Mouse (Mus musculus) embryonic facial prominence, embryonic 14.5 days (tissue): ENCODE data around the gene Ncbp2. TPM values are rescaled to one million over a fixed set of nuclear protein-coding genes. Genes with fewer than 3 reads are reported as not detected.

ENCODE experiments used
- ATAC-seq: fragments of 200-750 bp; cut with Nextera tagmentation; 2 replicates; pipeline ENCODE4 v1.8.0; 2017; ENCODE audit warnings: low read depth, moderate number of reproducible peaks, moderate TSS enrichment
- DNase-seq: peaks from one replicate; pipeline ENCODE4 v3.0.0-alpha.2; 2015; ENCODE audit warnings: low spot score
- H3K27ac ChIP-seq: fragments of 300-500 bp; sonication (generic); replicated peaks from 2 replicates; pipeline ENCODE4 v1.5.1; 2014; ENCODE audit warnings: low read depth, mild to moderate bottlenecking, low read length, moderate library complexity
- H3K27me3 ChIP-seq: fragments of 300-500 bp; sonication (generic); replicated peaks from 2 replicates; pipeline ENCODE4 v1.6.1; 2014; ENCODE audit warnings: low read length; ENCODE audit not compliant: control insufficient read depth, insufficient read depth
- H3K36me3 ChIP-seq: fragments of 300-500 bp; sonication (generic); 2 replicates; pipeline ENCODE4 v1.6.1; 2014; ENCODE audit warnings: low read length, mixed read lengths; ENCODE audit not compliant: control insufficient read depth, insufficient read depth
- H3K4me1 ChIP-seq: fragments of 300-500 bp; sonication (generic); 2 replicates; pipeline ENCODE4 v1.6.1; 2014; ENCODE audit warnings: antibody characterized with exemption, low read length; ENCODE audit not compliant: control insufficient read depth, insufficient read depth
- H3K4me2 ChIP-seq: fragments of 300-500 bp; sonication (generic); 2 replicates; pipeline ENCODE4 v1.6.1; 2014; ENCODE audit warnings: low read depth, mild to moderate bottlenecking, low read length, moderate library complexity, mixed read lengths
- H3K4me3 ChIP-seq: fragments of 300-500 bp; sonication (generic); 2 replicates; pipeline ENCODE4 v1.5.1; 2014; ENCODE audit warnings: low read depth, mild to moderate bottlenecking, low read length
- H3K9ac ChIP-seq: fragments of 300-500 bp; sonication (generic); 2 replicates; pipeline ENCODE4 v1.6.1; 2014; ENCODE audit warnings: low read depth, mild to moderate bottlenecking, low read length, moderate library complexity, mixed read lengths
- H3K9me3 ChIP-seq: fragments of 300-500 bp; sonication (generic); 2 replicates; pipeline ENCODE4 v1.6.1; 2016; ENCODE audit warnings: low read length; ENCODE audit not compliant: control insufficient read depth
- WGBS: fragments of 180-500 bp; shearing (Covaris S2); extraction: QIAGEN DNeasy Blood & Tissue Kit; methylation state at CpG from one replicate; pipeline ENCODE4 v1.1.7; 2014; 5-methylcytosine and 5-hydroxymethylcytosine counted together
- polyA plus RNA-seq: library from polyadenylated mRNA; unstranded; fragments of >200 nt; fragmentation: Nextera tagmentation; extraction: Ambion mirVana; gene quantifications from 2 replicates; pipeline ENCODE4 v1.2.1, GENCODE M21; 2014

Ncbp2 gene
- polyA plus RNA-seq, 1 experiment from 2014 or later: 96.3 TPM

GRCm38 (mm10) chr16:31910281-31910847, 37.9 kb upstream of the Ncbp2 start:
- ATAC-seq: no peak
- Histone ChIP-seq H3K27me3 (no peaks in the 10 kb centered on the region), H3K9me3 (no peaks in the 10 kb centered on the region), H3K4me2 (no peak overlapping the region), H3K27ac (no peak overlapping the region), H3K4me1 (0 out of 2 replicates have a peak, but pooled peaks cover 4% of the 10 kb centered on the region), H3K4me3 (no peak overlapping the region), H3K9ac (no peak overlapping the region), H3K36me3 (no peaks in the 10 kb centered on the region)
- WGBS: 67% methylated on average over 10 of the region's 10 CpGs
- no peak for DNase-seq

GRCm38 (mm10) chr16:31917776-31918175, 30.5 kb upstream of the Ncbp2 start:
- Histone ChIP-seq H3K27me3 (no peaks in the 10 kb centered on the region), H3K27ac (no peak overlapping the region), H3K9me3 (no peaks in the 10 kb centered on the region), H3K4me2 (no peak overlapping the region), H3K9ac (peak overlapping the region; percentile 47; the same call in 1 of the 2 replicates), H3K36me3 (no peaks in the 10 kb centered on the region), H3K4me3 (no peak overlapping the region), H3K4me1 (no peaks in the 10 kb centered on the region)
- ATAC-seq (no peak), DNase-seq (no peak)
- 73% methylated on average over 11 of the region's 11 CpGs for WGBS

DNA sequence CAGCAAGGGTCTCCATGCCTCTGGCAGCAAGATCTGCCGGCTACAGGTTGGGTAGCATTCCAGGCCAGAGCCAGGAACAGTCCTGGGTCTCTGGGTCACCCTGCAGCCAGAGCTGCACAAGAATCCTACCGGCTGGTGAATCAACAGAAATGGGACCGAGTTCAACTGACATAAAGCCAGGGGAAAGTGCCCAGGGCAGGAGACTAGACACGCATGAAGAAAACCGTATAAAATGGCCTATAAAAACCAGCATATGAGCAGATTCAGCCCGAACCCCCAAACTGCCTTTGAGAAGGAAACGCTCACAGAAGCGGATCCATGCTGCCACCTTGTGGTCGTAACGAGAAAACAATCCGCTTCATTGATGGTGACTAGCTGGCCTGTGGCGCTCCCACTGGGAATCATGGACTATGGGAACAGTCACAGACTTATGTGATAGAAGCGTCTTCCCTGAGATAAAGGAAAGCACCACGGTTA, 30.0 kb upstream of the Ncbp2 start:
- Histone ChIP-seq H3K9ac (peak overlapping the region; percentile 47; the same call in 1 of the 2 replicates), H3K27ac (no peak overlapping the region), H3K36me3 (no peaks in the 10 kb centered on the region), H3K9me3 (no peaks in the 10 kb centered on the region), H3K4me1 (no peaks in the 10 kb centered on the region), H3K4me3 (no peak overlapping the region; the same call in 1 of the 2 replicates), H3K27me3 (no peaks in the 10 kb centered on the region), H3K4me2 (peak overlapping the region; percentile 35)
- ATAC-seq (peak; percentile 72; the same call in 1 of the 2 replicates), DNase-seq (peak; percentile 90)
- WGBS: 4% methylated on average over 14 of the region's 14 CpGs

DNA sequence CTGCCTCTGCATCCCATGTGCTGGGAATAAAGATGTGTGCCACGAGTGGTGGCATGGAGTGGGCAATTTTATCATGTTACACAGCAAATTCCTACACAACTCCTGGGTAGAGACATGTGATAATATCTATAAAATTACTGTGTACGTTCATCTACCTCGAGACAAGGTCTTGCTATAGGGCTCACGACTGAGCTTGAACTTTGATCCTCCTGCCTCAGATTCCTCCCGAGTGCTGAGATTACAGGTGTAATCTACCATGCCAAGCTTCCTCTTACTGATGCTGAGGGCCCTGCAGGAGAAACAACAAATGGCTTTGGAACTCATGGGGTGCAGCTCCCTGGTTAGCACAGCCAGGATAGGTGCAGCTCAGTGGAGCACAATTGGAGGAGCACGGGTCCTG, 23.9 kb upstream of the Ncbp2 start:
- DNase-seq (no peak), ATAC-seq (no peak)
- WGBS: 77% methylated on average over 6 of the region's 6 CpGs
- Histone ChIP-seq H3K9me3 (no peaks in the 10 kb centered on the region), H3K4me1 (no peaks in the 10 kb centered on the region), H3K27ac (no peak overlapping the region), H3K27me3 (no peaks in the 10 kb centered on the region), H3K4me3 (no peak overlapping the region), H3K36me3 (no peaks in the 10 kb centered on the region), H3K4me2 (no peak overlapping the region), H3K9ac (no peak overlapping the region)

GRCm38 (mm10) chr16:31926091-31926490, 22.2 kb upstream of the Ncbp2 start:
- ATAC-seq (no peak), DNase-seq (no peak)
- Histone ChIP-seq H3K36me3 (no peaks in the 10 kb centered on the region), H3K4me2 (no peak overlapping the region), H3K27ac (no peak overlapping the region), H3K9ac (no peak overlapping the region), H3K4me3 (no peak overlapping the region), H3K4me1 (no peaks in the 10 kb centered on the region), H3K27me3 (peaks cover 7% of the 10 kb centered on the region; the same call in 1 of the 2 replicates), H3K9me3 (no peaks in the 10 kb centered on the region)
- WGBS: 73% methylated on average over 6 of the region's 6 CpGs

- ATAC-seq (no peak), DNase-seq (no peak)
- Histone ChIP-seq H3K4me1 (no peaks in the 10 kb centered on the region), H3K9ac (no peak overlapping the region), H3K4me2 (no peak overlapping the region), H3K27ac (no peak overlapping the region), H3K4me3 (no peak overlapping the region), H3K9me3 (no peaks in the 10 kb centered on the region), H3K36me3 (no peaks in the 10 kb centered on the region), H3K27me3 (peaks cover 7% of the 10 kb centered on the region; the same call in 1 of the 2 replicates)
- 76% methylated on average over 13 of the region's 13 CpGs for WGBS
Observed at GRCm38 (mm10) chr16:31926547-31927182, 21.6 kb upstream of the Ncbp2 start.

GRCm38 (mm10) chr16:31927412-31927811, 20.9 kb upstream of the Ncbp2 start:
- no peak for DNase-seq

DNA sequence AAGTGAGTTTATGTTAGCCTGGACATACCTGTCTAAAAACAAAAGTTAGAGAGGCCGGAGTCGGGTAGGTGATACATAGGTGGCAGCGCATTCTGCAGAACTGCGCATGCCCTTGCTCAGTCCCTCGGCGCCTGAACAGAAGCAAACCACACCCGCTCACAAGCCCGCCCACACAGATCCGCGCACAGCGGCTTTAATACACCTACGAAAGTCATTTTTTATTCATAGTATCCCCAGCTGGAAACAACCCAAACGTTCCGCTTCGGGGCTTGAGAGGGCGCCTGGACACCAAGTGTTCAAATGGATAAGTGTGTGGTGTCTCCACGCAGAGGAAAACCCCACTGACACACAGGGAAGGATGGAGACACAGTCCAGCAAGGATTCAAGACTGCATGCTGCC, 17.0 kb upstream of the Ncbp2 start:
- H3K27ac ChIP-seq: no peak overlapping the region
- no peak overlapping the region for H3K9ac ChIP-seq
- H3K36me3 ChIP-seq: no peaks in the 10 kb centered on the region
- peaks cover 42% of the 10 kb centered on the region for H3K27me3 ChIP-seq
- H3K4me1 ChIP-seq: 0 out of 2 replicates have a peak, but pooled peaks cover 4% of the 10 kb centered on the region
- DNase-seq: no peak
- 48% methylated on average over 17 of the region's 17 CpGs for WGBS
- no peak overlapping the region for H3K4me2 ChIP-seq
- H3K9me3 ChIP-seq: 0 out of 2 replicates have a peak, but pooled peaks cover under 1% of the 10 kb centered on the region
- ATAC-seq: no peak
- H3K4me3 ChIP-seq: no peak overlapping the region

More at GRCm38 (mm10) chr16:31927412-31927811, 20.9 kb upstream of the Ncbp2 start:
- H3K36me3 ChIP-seq: no peaks in the 10 kb centered on the region
- H3K4me3 ChIP-seq: no peak overlapping the region
- no peak overlapping the region for H3K4me2 ChIP-seq
- no peak overlapping the region for H3K9ac ChIP-seq
- ATAC-seq: no peak
- WGBS: 81% methylated on average over 5 of the region's 5 CpGs
- no peaks in the 10 kb centered on the region for H3K9me3 ChIP-seq
- H3K27ac ChIP-seq: no peak overlapping the region
- peaks cover 7% of the 10 kb centered on the region; the same call in 1 of the 2 replicates for H3K27me3 ChIP-seq
- no peaks in the 10 kb centered on the region for H3K4me1 ChIP-seq
